Mouse (Mus musculus) heart, postnatal 0 days (tissue): ENCODE results near the gene Hist1h1c. TPM values are rescaled to one million over a fixed set of nuclear protein-coding genes. Genes with fewer than 3 reads are reported as not detected.
"Not testable (repeated sequence)": the region's sequence is repeated elsewhere in the genome, so short reads cannot be mapped to it uniquely, and the experiment has no call there.

Source experiments
- ATAC-seq: fragments of 200-750 bp; cut with Nextera tagmentation; 2 replicates; pipeline ENCODE4 v1.8.0; 2017; ENCODE audit warnings: low read depth, moderate number of reproducible peaks, moderate library complexity; ENCODE audit not compliant: insufficient read depth
- DNase-seq: peaks from one replicate; pipeline ENCODE4 v3.0.0-alpha.2; 2016; ENCODE audit warnings: low spot score
- H3K27ac ChIP-seq: fragments of 300-500 bp; sonication (generic); 2 replicates; pipeline ENCODE4 v1.5.1; 2014; ENCODE audit warnings: low read depth, mild to moderate bottlenecking
- H3K27me3 ChIP-seq: fragments of 300-500 bp; sonication (generic); 2 replicates; pipeline ENCODE4 v1.6.1; 2014; ENCODE audit warnings: low read length, mixed read lengths; ENCODE audit not compliant: control insufficient read depth, insufficient read depth
- H3K36me3 ChIP-seq: fragments of 300-500 bp; sonication (generic); replicated peaks from 2 replicates; pipeline ENCODE4 v1.6.1; 2014; ENCODE audit warnings: low read length, mixed read lengths; ENCODE audit not compliant: control insufficient read depth, insufficient read depth
- H3K4me1 ChIP-seq: fragments of 300-500 bp; sonication (generic); 2 replicates; pipeline ENCODE4 v1.6.1; 2014; ENCODE audit warnings: antibody characterized with exemption; ENCODE audit not compliant: control insufficient read depth, insufficient read depth
- H3K4me2 ChIP-seq: fragments of 300-500 bp; sonication (generic); 2 replicates; pipeline ENCODE4 v1.6.1; 2014; ENCODE audit warnings: low read depth, mild to moderate bottlenecking, low read length, moderate library complexity
- H3K4me3 ChIP-seq: fragments of 300-500 bp; sonication (generic); 2 replicates; pipeline ENCODE4 v1.5.1; 2014; ENCODE audit warnings: low read depth, low read length
- H3K9ac ChIP-seq: fragments of 300-500 bp; sonication (generic); replicated peaks from 2 replicates; pipeline ENCODE4 v1.6.1; 2014; ENCODE audit warnings: low read depth, low read length, mixed read lengths
- H3K9me3 ChIP-seq: fragments of 300-500 bp; sonication (generic); replicated peaks from 2 replicates; pipeline ENCODE4 v1.6.1; 2016; ENCODE audit warnings: low read length; ENCODE audit not compliant: control insufficient read depth
- CTCF ChIP-seq: IDR thresholded peaks from 2 replicates; pipeline ENCODE4 v1.5.1; 2016; ENCODE audit warnings: antibody characterized with exemption, control low read depth, low read depth
- EP300 ChIP-seq: IDR thresholded peaks from 2 replicates; pipeline ENCODE4 v1.6.1; 2016; ENCODE audit warnings: antibody characterized with exemption, low read depth
- WGBS: fragments of 180-500 bp; shearing (Covaris S2); extraction: QIAGEN DNeasy Blood & Tissue Kit; methylation state at CpG from one replicate; pipeline ENCODE4 v1.1.7; 2014; 5-methylcytosine and 5-hydroxymethylcytosine counted together
- polyA plus RNA-seq: library from polyadenylated mRNA; unstranded; fragments of >200 nt; fragmentation: Nextera tagmentation; extraction: Ambion mirVana; gene quantifications from 2 replicates; pipeline ENCODE4 v1.2.1, GENCODE M21; 2015
- total RNA-seq: library from RNA; depleted of rRNA; stranded (reverse); fragments of >200 nt; gene quantifications from 2 replicates; pipeline ENCODE4 v1.2.3, GENCODE M21; 2014; ENCODE audit warnings: low replicate concordance

Gene Hist1h1c
- total and polyA plus RNA-seq, 2 experiments from 2014 or later = 101 to 770 TPM

- H3K27me3 ChIP-seq, H3K9me3 ChIP-seq, H3K36me3 ChIP-seq: not testable (repeated sequence)
- Histone ChIP-seq H3K9ac (peak within 1 kb of the TSS; percentile 55), H3K4me2 (peak within 1 kb of the TSS; percentile 60), H3K4me1 (peaks cover 11% of the 10 kb centered on the region; the same call in 1 of the 2 replicates), H3K4me3 (peak within 1 kb of the TSS; percentile 38), H3K27ac (peak within 1 kb of the TSS; percentile 98)
- peak; percentile 99 for DNase-seq
- peak; percentile 86 for ATAC-seq
- WGBS = 1% methylated on average over 36 of the region's 58 CpGs
- peak; percentile 52; the same call in 1 of the 2 replicates for TF ChIP-seq EP300
These were observed 7.8 kb downstream of the Hist1h1c start, which contains the start of gene Hist1h2bb for GRCm38 (mm10) chr13:23746201-23747080. Gene Hist1h2bb, plus strand, starts transcription at chr13:23746734.

GRCm38 (mm10) chr13:23747081-23747891 is 8.7 kb downstream of the Hist1h1c start:
- H3K9me3 ChIP-seq = no peaks in the 10 kb centered on the region
- no peak for TF ChIP-seq EP300
- H3K4me3 ChIP-seq = peak overlapping the region; percentile 38
- peak overlapping the region; percentile 98 for H3K27ac ChIP-seq
- 0 out of 2 replicates have a peak, but pooled peaks have one; percentile 4 for ATAC-seq
- H3K4me1 ChIP-seq = peaks cover 11% of the 10 kb centered on the region; the same call in 1 of the 2 replicates
- H3K4me2 ChIP-seq = peak overlapping the region; percentile 60
- DNase-seq = no peak
- H3K9ac ChIP-seq = peak overlapping the region; percentile 55
- H3K27me3 ChIP-seq = no peaks in the 10 kb centered on the region
- H3K36me3 ChIP-seq = no peaks in the 10 kb centered on the region
- WGBS = 9% methylated on average over 11 of the region's 13 CpGs

DNA sequence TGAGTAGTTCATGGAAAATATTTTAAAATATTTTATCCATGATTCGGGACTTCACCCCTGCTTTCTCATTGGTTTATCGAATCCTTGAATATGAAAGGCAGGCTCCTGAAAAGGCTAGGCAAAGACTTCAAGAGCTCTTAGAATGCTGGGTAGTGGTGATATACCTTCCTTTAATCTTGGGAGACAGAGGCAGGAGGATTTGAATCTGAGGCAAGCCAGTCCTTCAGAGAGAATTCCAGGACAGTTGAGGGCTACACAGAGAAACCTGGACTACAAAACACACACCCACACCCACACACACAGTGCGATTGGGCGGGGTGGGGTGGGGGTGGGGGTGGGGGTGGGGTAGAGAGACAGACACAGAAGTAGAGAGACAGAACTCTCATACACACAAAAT is 9.3 kb downstream of the Hist1h1c start:
- Histone ChIP-seq H3K4me1 (peaks cover 11% of the 10 kb centered on the region; the same call in 1 of the 2 replicates), H3K9me3 (no peaks in the 10 kb centered on the region), H3K4me2 (peak overlapping the region; percentile 60; the same call in 1 of the 2 replicates), H3K27me3 (no peaks in the 10 kb centered on the region), H3K4me3 (no peak overlapping the region), H3K9ac (no peak overlapping the region), H3K36me3 (no peaks in the 10 kb centered on the region), H3K27ac (peak overlapping the region; percentile 12; the same call in 1 of the 2 replicates)
- no peak for TF ChIP-seq CTCF
- TF ChIP-seq EP300 = no peak
- 20% methylated on average over 4 of the region's 4 CpGs for WGBS
- DNase-seq (no peak), ATAC-seq (no peak)

- ATAC-seq = no peak
- 91% methylated on average over 5 of the region's 5 CpGs for WGBS
- no peak overlapping the region for H3K27ac ChIP-seq
These were observed 11.0 kb downstream of the Hist1h1c start for GRCm38 (mm10) chr13:23749563-23750121.

DNA sequence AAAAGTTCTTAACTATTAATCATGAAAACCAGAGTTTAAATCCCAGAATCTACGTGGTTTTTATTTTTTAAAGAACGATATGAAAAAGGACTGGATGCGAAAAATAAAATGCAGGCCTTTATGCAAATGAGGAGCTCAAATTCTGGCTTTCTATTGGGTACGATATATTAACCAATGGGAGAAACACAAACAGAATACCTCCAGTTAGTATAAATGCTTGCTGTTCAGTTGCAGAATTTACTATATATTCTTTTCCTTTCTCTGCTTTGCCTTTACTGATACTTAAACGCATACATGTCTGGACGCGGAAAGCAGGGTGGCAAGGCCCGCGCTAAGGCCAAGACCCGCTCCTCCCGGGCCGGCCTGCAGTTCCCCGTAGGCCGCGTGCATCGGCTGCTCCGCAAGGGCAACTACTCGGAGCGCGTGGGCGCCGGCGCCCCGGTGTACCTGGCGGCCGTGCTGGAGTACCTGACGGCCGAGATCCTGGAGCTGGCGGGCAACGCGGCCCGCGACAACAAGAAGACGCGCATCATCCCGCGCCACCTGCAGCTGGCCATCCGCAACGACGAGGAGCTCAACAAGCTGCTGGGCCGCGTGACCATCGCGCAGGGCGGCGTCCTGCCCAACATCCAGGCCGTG is 12.3 kb downstream of the Hist1h1c start, which contains the start of gene Hist1h2ab:
Gene Hist1h2ab, plus strand, starts transcription at position 288 of the 639 bp plus-strand sequence.
- DNase-seq (peak; percentile 88), ATAC-seq (peak; percentile 42)
- H3K4me2 ChIP-seq = peak within 1 kb of the TSS; percentile 70
- peak within 1 kb of the TSS; percentile 95 for H3K27ac ChIP-seq
- not testable (repeated sequence) for H3K4me1 ChIP-seq, H3K36me3 ChIP-seq, H3K27me3 ChIP-seq, H3K9me3 ChIP-seq
- peak within 1 kb of the TSS; percentile 46 for H3K4me3 ChIP-seq
- H3K9ac ChIP-seq = peak within 1 kb of the TSS; percentile 54
- WGBS = 1% methylated on average over 27 of the region's 47 CpGs

More at GRCm38 (mm10) chr13:23749563-23750121, 11.0 kb downstream of the Hist1h1c start:
- Histone ChIP-seq H3K4me1 (peaks cover 11% of the 10 kb centered on the region; the same call in 1 of the 2 replicates), H3K27me3 (no peaks in the 10 kb centered on the region), H3K4me3 (no peak overlapping the region), H3K36me3 (no peaks in the 10 kb centered on the region), H3K4me2 (no peak overlapping the region), H3K9ac (no peak overlapping the region), H3K9me3 (no peaks in the 10 kb centered on the region)
- no peak for DNase-seq
- no peak for TF ChIP-seq CTCF
